Mouse (Mus musculus): ENCODE measurements at regions not wholly inside any gene's neighbourhood (a gene's known extent, or its start where the extent isn't known, plus 50 kb on each side); places are given as distances from the start of the nearest gene placed in this dataset.

DNA sequence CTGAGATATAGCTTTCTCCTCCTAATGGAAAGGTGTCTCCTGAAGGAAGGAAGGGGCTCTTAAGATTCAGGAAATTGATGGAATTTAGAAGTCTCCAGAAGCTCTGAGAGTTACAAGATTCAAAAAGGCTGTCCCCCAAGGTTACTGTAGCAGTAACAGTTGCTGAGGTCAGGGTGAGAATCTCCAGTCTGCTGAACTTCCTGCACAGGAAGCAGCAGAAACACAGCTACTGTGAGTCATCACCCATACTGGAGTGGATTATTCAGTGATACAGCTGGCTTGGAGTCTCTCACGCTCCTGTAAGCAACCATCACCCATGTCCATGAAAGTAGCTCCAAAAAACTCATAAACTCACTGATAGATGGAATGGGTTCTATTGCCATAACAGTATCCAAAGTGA is 133.5 kb downstream of the Zfp330 start:
- TF ChIP-seq CTCF (IDR thresholded peaks at IDR 0.05; ENCODE audit: extremely low read depth, insufficient read depth, low read length) (no peak), POLR2A (IDR thresholded peaks at IDR 0.05; ENCODE audit: extremely low read depth, insufficient read depth, low read length) (no peak)

Measured in cortical plate, adult 2 months (tissue).